Mouse (Mus musculus) small intestine, adult 2 months (tissue): ENCODE results near the gene Gm20878.
"Not testable (repeated sequence)": the region's sequence is repeated elsewhere in the genome, so short reads cannot be mapped to it uniquely, and the experiment has no call there.

Source experiments
- CTCF ChIP-seq: fragments of 200-500 bp; IDR thresholded peaks from 2 replicates; pipeline ENCODE4 v1.5.1; 2012; ENCODE audit warnings: low read depth, mild to moderate bottlenecking, control low read depth, inconsistent platforms, low read length, moderate library complexity, mixed read lengths; ENCODE audit not compliant: insufficient replicate concordance, insufficient read length; ENCODE audit errors: extremely low read depth
- POLR2A ChIP-seq: fragments of 200-500 bp; IDR thresholded peaks from 2 replicates; pipeline ENCODE4 v1.6.1; 2012; ENCODE audit warnings: low read depth, mild to moderate bottlenecking, control low read depth, inconsistent platforms, low read length, moderate library complexity

GRCm38 (mm10) chr4:41941272-41941671, at the start of gene Gm20878:
- not testable (repeated sequence) for TF ChIP-seq CTCF, POLR2A
